Mouse (Mus musculus): ENCODE results near the gene Cotl1.

DNA sequence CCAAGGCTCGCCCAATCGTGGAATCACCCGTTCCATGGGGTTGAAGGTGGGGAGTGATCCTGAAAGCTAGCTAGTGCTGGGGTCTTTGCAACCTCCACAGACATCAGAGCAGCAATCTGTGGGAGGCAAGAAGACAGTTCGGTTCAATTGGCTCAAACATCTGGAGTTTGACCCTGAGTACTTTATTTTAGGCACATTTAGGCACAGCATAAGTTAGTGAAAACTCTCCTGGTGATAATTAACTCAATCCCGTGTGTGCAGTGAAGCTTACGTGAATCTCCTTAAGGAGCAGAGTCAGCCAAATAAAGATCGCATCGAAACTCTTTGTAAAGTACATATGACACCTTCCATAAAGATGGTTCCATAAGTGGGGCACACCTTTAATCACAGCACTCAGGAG is 41.6 kb upstream of the Cotl1 start:
- TF ChIP-seq POLR2A (IDR thresholded peaks at IDR 0.05; ENCODE audit: low read depth, low read length) (no peak), CTCF (conservative IDR thresholded peaks at IDR 0.05; ENCODE audit: insufficient read depth, insufficient read length, low read depth, low read length) (no peak)

All from kidney, adult 2 months (tissue).